Mouse (Mus musculus) mesoderm, embryonic 11.5 days (tissue): Measurements from ENCODE around the gene Ppp4r2.
"Not testable (repeated sequence)": the region's sequence is repeated elsewhere in the genome, so short reads cannot be mapped to it uniquely, and the experiment has no call there.

ENCODE experiments used
- DNase-seq: peaks from one replicate; pipeline ENCODE4 v3.0.0-alpha.2; 2012; ENCODE audit warnings: low read depth, low spot score

Ppp4r2 gene

DNA sequence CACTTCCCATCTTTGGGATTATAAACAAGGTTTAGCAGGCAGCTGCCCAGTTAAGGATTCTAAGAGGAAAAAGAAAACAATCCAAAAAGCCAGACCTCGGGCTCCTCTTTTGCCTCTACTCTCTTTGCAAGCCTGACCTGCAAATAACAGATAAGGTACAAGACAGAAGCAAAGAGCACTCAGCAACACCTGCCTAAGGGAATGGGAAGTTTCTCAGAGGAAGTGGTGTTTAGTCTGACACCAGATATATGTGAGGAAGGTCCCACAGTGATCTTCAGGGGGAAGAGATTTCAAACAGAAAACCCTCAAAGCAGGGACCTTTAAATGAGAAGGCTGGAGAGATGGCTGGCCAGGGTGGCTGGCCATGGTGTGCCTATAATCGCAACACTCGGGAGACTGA is 2.2 kb upstream of the Ppp4r2 start:
- DNase-seq: no peak

DNA sequence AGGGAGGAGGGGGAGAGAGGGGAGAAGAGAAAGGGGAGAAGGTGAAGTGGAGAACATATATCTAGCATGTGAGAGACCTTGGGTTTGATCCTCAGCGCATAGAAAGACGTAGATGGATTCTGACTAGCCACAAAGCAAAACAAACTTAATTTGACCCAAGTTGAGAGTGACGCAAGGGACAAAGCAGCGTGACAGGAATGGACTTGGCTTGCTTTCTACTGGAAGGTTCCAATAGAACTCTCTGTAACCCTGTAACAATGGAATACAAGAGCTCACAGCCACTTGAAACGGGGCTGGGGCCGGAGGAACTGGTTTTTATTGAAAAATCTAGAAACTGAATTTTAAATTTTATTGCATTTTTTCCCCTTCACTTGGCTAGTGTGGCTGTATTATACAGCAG is 1.7 kb upstream of the Ppp4r2 start:
- no peak for DNase-seq

DNA sequence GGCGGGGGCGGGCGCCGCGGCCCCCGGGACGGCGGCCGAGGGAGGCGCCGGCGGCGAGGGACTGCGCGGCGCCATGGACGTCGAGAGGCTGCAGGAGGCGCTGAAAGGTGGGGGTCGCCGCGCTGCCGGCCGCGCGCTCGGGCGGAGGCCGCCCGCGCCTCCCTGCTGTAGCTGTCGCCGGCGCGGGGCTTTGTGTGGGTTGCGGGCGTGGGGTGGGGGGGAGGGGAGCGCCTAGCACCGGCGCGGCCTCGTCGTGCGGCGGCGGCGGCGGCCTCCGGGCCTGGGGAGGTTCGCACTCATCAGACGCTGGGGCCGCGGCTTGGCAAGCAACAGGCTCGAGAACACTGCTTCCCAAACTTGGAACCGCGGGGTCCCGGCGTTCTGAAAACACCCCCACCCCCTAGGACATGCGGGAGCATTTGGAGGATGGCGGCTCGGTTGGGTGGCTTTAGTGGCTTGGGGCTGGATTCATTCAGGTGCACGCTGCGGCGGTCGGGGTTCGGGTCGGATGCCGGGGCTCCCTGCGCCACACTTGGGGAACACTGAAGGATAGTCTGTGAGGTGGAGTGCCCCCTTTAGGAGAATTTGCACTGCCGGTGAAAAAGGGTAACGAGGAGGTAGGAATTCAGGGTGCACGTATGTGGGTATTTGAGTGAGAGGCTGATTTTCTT is 524 bp downstream of the Ppp4r2 start:
- DNase-seq: peak; percentile 67

DNA sequence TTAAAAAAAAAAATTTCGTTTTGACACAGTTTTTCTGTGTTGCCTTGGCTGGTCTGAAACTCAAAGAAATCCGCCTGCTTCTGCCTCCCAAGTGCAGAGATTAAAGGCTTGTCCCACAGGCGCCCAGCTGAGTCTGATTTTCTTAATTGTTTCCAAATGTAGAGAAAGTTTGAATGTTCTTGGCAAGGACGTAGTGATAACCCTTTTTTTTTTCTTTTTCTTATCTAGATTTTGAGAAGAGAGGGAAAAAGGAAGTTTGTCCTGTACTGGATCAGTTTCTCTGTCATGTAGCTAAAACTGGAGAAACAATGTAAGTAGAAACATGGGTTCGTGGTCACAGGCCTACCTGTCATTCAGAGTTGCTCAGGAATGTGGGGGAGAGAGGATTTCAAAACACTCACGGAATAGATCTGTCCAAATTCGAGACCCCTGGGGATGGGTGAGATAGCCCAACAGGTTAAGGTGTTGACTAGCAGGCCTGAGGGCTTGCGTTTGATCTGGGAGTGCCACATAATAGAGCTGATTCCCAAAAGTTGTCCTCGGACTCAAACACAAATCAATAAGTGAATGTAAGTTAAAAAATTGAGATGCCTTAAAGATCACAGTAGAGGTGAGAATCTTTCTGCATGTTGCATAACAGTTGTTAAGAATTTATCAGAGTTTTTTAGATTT is 1.2 kb downstream of the Ppp4r2 start:
- DNase-seq: no peak

DNA sequence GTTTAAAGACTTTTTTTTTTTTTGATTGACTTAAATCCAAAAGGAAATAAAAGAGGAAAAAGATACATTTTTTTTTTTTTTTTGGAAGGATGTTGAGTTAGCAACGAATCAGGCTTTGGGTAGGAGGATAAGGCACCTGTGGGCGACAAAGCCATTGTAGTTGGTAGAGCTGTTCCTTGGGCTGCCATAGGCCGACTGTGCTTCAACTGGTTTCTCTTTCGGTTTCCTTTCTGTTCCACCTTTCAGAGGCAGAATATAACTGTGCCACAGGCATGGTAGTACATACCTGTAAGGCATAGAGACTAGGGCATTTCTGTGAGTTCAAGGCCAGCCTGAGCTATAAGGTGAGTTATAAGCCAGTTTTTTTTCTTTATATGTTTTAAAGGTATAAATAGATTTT is 11.6 kb downstream of the Ppp4r2 start:
- no peak for DNase-seq

DNA sequence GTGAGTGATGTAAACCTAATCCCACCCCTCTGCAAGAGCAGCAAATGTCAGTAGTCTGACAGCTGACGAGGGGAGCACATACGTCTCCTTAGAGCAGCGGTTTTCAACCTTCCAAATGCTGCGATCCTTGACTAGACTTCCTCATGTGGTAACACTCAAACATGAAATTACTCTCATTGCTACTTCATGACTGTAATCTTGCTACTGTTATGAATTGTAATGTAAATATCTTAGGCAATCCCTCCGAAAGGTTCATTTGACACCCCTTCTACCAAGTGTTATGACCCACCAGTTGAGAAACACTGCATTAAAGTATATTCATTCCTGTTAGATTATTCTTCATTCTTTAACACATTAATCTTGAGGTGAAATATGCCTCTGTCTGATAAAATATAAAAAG is 13.8 kb downstream of the Ppp4r2 start:
- DNase-seq: no peak

DNA sequence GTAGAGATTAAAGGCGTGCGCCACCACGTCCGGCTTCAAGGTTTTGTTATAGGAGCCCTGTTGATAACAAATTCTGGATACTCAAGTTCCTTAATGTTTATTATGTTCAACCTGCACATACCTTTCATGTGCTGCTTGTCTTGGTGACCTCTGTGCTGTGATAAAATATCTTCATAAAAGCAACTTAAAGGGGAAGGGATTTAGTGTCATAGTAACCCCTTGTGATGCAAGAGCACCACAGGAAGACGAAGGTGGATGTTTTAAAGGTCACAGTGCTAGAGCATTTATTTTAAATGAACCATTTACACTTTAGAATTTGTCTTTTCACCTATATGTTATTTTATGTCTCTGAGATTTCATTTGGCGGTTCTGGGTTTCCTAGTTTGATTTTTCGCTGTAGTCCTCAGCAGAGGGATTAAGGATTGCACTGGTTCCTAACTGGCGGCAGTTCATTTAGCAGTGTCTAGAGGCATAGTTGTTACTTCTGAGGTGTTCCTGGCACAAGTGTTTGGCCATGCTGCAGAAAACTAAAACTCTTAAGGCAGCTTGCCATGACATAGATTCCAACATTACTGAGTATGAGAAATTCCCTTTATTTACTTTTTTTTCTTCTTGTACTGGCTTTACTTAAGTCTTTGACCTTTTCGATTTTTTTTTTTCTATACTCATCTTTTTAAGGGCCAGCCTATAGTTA is 15.4 kb downstream of the Ppp4r2 start:
- no peak for DNase-seq

DNA sequence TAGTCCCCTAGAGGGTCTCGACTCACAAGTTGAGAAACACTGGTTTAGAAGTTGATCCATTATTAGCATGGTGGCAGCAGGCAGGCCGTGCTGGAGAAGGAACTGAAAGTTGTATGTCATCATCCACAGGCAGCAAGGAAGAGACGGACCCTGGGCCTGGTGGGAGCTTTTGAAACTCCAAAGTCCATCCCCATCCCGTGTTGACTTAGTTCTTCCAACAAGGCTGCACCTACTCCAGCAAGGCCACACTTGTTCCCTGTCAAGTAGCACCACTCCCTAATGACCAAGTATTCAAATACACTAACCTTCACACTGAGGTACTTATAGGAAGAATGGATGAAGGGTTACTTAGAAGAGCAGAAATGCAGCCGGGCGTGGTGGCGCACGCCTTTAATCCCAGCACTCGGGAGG is 17.3 kb downstream of the Ppp4r2 start:
- no peak for DNase-seq

DNA sequence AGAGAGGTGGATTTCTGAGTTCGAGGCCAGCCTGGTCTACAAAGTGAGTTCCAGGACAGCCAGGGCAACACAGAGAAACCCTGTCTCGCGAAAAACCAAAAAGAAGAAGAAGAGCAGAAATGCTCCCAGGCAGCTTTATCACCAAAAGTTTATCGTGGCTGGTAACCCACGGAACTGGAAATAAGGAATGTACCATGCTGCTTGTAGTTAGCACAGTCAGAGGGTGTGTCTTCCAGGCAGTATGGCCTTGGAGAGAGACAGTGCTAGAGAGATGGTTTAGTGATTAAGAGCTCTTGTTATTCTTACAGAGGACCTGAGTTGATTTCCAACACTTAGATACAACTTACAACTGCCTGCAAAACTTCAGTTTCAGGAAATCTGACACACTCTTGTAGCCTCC is 17.7 kb downstream of the Ppp4r2 start:
- no peak for DNase-seq

DNA sequence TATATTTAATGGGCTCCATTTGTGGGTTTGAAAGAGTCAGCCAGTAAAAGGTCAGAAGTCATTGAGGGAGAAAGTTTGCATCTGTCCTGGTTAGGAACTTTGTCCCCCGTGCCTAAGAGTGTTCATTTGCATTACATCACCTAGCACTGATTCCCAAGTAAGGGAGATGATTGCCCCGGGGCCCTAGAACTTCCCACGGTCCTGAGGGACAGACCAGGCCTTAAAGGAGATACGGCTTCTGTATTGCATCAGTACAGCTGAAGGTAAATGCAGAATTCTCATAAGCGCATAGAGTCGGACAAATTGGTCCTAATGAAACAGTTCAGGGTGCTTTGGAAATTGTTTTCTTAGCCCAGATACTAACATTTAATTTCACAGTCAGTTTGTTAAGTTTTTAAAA is 31.9 kb downstream of the Ppp4r2 start:
- no peak for DNase-seq

DNA sequence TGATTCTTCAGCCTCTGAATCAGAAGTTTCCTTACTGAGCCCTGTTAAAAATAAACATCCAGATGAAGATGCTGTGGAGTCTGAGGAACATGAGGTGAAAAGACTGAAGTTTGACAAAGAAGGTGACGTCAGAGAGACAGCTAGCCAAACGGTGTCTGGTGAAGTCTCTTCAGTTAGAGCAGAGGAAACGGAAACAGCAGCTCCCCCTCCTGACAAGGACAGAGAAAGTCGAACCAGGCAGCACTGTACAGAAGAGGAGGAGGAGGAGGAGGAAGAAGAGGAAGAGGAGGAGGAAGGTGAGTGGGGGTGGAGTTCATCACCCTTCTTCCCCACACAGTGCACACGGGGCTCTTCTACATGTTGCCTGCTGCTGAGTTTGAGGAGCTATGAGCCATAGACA is 32.4 kb downstream of the Ppp4r2 start:
- not testable (repeated sequence) for DNase-seq

DNA sequence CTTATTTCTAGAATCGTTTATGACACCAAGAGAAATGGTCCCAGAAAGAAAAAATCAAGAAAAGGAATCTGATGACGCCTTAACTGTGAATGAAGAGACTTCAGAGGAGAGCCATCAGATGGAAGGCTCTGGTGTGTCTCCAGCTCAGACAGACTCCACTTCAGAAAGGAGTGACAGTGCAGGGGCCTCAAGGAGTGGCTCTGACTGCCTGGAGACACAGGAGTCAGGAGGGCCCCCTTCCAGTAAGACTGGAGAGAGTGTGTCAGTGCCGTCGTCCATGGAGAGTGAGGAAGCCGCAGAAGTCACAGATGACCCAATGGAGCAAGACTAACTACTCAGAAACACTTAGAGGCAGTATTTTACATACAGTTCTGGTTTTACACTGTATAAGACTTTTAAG is 32.8 kb downstream of the Ppp4r2 start:
- not testable (repeated sequence) for DNase-seq

DNA sequence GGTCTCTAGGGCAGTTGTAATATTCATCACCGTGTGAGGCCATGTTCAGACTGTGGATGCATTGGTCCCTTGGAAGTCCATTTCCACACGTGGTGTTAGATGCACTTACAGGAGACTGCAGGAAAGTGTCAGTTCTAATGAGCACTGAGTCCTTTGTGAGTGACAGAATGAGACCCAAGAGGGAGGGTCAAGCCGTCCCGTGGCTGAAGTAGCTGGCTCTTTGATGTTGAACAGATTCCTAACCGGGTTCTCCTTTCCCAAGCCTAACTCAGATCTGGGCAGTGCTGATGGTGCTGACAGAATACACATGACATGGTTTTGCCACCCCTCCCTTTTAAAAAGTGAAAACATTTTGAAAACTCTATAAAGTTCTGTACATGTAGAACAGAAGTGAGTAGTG is 35.4 kb downstream of the Ppp4r2 start:
- DNase-seq: no peak

DNA sequence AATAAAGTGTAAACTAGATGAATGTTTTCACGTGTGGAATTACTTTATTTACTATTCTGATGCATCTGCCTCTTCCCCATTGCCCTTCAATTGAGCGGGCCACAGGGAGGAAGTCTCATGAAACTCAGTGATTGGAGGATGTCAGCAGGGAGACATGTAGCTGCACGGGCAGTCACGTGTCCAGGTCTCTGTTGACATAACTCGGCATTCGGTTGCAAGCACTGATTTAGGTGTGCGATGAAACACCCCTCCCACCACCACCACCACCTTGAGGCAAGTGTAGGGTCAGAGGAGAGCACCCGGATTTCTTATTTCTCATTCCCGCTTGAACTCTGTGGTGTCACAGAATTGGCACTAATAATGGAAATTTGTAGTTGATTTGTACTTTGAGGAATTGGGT is 36.5 kb downstream of the Ppp4r2 start:
- no peak for DNase-seq

DNA sequence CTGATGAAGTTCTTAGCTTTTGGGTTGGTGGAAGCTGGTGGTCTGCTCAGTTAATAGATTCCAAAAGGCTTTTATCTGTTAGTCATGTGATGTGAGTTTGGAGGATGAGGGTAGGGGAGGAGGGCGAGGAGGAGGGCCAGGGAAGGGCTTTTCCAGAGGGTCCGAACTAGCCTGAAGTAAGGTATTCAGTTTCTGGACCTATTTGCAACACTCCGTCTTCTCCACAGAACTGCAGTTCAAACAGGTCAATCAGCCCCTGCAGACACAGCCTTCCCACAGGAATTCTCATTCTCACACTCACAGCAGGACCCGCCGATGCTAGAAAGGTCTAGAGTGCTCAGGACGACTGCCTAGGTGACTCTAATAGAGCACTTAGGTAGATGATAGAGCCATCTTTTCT is 39.8 kb downstream of the Ppp4r2 start:
- no peak for DNase-seq

DNA sequence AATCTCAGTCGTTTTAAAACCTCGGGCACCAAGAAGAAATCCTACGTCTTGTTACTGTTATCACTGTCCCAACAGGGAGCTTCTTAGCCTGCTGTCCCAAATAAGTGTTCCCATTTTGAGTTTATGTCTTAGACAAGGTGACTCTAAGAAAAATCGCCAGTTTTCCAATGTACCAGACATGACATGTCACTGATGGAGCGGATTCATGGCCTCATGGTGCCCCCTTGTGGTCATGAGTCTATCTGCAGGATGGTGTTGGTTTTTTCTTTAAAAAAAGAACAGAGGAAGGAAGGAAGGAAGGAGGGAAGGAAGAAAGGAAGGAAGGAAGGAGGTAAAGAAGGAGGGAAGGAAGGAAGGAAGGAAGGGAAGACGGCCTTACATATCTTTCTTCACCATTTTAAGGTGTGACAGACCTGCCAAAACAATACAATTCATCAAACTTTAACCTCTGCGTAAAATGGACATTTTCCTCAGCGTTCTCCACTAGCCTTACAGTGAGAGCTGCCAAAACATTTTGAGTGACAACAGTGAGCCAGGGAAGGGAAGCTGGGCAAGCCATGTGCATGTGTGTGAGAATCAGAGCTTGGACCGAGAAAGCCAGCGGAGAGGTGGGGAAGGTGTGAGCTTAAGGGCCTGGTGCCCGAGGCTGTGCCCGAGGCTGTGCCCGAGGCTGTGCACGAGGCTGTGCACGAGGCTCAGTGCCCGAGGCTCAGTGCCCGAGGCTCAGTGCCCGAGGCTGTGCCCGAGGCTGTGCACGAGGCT is 42.6 kb downstream of the Ppp4r2 start:
- peak; percentile 79 for DNase-seq

DNA sequence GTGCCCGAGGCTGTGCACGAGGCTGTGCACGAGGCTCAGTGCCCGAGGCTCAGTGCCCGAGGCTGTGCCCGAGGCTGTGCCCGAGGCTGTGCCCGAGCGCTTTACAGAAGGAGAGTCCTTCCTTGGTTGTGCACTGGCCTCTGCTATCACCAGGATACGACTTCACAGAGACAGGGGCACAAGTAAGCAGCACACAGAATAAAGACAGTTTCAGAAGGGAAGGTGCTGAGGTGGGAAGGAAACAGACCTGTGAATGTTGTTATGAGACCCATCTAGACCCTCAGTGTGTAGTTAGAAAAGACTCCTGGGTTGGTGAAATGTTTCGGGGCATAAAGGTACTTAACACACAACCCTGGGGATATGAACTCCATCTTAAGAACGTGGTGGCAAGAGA is 43.2 kb downstream of the Ppp4r2 start:
- DNase-seq: no peak

DNA sequence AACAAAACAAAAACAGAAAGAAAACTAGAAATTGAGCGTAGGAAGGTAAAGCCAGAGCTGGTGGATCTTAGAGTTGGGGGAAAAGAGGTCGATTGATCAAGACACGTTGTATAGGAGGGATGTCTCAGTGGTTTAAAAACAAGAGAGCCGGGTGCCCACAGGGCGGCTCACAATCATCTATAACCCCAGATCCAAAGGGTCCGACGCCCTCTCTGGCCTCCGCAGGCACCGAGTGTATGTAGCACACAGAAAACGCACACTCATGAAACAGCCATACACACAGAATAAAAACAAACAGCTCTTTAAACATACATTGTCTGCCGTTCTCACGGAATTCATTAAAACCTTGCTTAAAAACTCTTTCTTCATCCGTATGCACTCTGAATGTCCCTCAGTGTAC is 45.1 kb downstream of the Ppp4r2 start:
- no peak for DNase-seq

DNA sequence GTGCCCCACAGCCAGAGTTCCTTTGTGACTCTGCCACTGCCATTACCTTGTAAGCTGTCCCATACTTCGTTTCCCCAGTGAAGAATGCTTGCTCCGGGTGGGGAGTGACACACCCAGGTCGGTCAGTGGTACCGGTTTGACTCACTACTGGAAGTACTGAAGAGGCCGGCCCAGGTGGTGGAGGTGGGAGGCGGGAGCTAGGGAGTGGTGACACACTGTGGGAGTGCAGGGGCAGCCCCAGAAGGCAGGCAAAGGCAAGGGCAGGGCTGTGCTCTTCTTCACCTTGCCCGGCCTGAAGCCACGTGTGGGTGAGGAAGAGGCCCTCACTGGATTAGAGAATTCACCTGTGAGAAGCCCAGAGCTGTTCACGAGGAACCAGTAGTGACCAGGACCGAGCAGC is 46.2 kb downstream of the Ppp4r2 start:
- no peak for DNase-seq

DNA sequence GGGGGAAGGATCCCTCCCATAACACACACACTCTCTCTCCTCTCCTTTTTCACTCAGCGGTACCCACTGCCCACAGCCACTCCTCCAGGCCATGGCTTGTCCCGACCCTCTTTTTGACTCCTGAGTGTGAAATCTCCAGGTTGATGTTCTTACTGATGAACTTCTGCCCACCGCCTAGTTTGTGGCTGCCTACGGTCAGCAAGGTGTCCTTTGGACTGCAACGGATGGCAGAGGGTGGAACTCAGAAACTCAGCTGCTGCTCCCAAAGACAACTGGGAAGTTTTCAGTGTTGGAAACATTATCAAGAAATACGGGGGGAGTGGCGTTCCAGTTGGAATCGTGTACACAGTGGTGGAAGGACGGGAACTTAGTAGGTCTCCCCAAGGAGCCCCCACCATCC is 48.2 kb downstream of the Ppp4r2 start:
- no peak for DNase-seq

DNA sequence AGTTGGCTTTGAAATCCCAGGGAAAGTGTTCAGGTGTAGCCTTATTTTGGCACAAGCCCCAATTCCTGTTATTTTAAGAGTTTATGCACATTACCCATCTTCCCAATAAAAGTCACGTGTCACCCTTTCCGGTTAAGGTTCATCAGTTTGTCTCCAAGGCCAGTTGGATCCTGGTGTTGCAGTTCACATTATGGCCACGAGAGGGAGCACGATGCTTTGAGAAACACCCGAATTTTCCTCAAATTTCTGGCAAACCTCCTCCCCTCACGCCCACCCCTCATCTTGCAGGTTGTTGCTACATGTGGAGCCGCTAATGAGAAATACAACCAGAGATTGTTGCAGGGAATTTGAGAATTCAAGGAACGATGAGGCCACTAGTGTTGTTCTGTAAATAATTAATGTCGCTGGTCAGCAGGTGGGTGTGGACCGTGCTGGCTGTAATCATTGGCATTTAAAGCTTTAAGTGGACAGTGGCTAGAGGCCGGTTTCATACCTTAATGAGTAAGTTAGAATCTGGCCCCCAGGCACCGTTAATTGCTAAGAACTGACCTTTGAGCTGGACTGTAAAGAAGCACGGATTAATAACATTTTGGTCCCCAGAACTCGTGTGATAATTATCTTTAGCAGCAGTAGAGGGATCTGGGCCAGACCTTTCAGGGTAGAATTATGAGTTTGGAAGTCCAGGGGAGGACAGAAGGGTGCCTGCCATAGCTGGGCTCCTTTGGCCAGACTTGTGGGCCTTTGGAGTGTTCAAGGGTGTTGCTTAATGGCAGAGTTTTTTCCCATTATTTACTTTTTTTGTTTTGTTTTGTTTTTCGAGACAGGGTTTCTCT is 49.2 kb downstream of the Ppp4r2 start:
- DNase-seq: peak; percentile 83
